Mouse (Mus musculus) MEL-GATA-1-ER (cell line): Measurements from ENCODE around the gene Dok3.

Experiments used
- DNase-seq: peaks from one replicate; pipeline ENCODE4 v3.0.0-alpha.2; 2012; ENCODE audit warnings: low read depth; ENCODE audit errors: extremely low read depth

The Dok3 gene

DNA sequence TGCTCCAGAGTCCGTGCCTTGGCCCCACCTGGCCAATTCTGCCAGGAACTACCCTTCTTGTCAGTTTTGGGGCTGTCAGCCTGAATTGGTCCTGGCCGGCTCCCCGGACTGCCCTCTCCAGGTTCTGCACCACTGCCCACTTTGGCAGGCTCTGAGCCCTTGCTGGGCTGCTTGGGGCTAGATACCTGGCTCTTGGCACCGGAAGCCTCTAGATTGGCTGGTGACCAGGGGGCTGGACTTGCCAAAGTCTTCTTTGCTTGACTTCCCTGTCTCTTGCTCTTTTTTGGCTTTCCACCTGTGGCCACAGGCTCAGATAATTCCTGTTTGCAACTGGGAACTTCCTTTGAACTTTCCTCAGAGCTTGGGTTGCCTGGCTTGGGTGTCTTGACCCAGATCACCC is 13.8 kb upstream of the Dok3 start:
- DNase-seq, result no peak

DNA sequence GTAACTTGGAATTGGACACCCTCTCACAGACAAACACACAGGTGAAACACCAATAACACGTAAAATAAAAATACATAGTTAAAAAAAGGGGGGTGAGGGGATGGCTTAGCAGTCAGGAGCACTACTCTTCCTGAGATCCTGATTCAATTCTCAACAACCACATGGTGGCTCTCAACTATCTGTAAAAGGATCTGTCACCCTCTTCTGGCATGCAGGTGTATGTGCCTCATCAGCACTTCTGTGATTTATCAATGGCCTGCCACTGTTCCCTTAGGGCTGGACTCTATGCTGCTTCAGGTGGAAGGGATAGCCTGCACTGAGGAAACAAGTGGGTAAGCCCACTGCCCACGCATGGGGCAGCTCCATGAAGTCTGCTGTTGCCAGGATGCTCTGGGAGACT is 11.8 kb upstream of the Dok3 start:
- DNase-seq, result no peak

DNA sequence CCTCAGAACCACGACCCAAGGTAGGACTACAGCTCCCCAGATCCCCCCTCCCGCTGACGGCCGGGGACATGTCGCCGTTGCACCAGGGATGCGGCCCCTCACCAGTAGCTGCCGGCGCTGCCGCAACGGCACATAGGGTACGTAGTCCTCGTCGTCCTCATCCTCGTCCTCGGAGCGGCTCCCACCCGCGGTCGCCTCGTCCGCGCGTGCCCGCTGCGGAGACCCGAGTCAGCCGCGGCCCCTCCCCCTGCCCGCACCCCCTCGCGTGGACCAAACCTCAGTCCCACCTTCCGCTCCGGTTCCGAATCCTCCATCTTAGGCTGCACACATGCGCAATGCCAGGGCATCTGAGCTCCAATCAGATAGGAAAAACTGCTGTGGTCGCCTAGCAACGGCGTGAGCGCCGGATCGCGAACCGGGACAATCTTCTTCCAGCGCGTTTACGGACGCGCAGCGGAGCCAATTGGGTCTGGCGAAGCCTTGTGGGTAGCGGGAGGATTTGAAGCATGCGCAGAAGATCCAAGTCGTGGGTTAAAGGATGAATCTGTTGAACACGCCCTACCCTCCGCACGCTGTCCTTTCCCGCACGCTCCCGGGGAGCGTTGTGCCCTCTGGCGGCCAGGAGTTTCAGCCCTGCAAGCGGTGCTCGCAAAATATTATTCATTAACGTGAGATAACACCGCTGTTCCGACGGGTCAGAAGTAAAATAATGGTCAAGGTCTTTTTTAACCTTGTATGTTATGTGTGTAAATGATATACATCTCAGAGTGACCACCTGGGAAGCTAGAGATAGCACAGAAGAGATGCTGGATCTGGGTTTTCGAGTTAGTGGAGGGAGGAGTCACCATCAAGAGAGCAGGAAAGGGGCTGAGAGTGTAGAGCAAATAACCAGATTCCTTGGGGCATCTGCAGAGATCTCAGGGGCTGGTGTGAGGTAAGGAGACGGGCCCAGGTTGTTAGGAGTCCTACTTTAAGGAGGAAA is 7.4 kb upstream of the Dok3 start, which contains the start of gene Ddx41:
Ddx41 (minus strand) TSS at position 465 of the 982 bp plus-strand sequence.
- DNase-seq, result peak; percentile 99

DNA sequence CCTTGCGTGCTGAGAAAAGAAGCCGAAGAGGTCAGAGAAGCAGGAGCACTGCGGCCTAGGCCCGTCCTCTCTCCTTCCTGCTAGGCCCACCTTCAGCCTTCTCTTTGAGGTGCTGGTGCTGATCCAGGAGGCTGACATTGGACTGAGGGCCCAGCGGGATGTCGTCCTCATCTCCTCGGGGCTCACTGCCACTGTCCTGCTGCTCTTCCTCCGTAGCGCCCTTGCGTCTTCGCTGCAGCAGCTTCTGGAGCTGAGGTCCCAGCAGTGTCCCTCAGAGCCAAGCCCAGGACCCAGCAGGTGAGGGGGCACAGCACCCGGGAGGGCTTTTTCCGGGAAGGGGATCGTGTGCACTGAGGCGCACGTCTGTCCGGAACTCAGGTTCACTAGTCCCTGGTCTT is 6.7 kb upstream of the Dok3 start:
- DNase-seq, result no peak

DNA sequence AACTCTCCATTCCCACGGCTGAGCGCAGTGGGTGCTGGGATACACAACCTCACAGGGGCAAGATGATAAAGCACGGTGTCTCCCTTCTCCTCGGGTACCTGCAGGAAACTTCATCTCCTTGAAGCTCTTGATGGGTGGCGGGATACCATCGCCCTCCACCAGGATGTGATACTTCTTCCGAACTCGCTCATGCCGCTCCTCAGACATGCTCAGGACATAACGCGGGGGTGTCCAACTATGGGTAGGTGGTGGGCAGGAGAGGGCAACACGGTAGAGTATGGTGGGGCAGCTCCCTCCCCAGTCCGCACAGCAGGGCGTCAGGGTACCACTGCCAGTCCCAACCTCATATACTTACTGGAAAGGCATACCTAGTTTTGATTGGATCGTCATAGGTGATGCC is 6.1 kb upstream of the Dok3 start:
- DNase-seq, result no peak

DNA sequence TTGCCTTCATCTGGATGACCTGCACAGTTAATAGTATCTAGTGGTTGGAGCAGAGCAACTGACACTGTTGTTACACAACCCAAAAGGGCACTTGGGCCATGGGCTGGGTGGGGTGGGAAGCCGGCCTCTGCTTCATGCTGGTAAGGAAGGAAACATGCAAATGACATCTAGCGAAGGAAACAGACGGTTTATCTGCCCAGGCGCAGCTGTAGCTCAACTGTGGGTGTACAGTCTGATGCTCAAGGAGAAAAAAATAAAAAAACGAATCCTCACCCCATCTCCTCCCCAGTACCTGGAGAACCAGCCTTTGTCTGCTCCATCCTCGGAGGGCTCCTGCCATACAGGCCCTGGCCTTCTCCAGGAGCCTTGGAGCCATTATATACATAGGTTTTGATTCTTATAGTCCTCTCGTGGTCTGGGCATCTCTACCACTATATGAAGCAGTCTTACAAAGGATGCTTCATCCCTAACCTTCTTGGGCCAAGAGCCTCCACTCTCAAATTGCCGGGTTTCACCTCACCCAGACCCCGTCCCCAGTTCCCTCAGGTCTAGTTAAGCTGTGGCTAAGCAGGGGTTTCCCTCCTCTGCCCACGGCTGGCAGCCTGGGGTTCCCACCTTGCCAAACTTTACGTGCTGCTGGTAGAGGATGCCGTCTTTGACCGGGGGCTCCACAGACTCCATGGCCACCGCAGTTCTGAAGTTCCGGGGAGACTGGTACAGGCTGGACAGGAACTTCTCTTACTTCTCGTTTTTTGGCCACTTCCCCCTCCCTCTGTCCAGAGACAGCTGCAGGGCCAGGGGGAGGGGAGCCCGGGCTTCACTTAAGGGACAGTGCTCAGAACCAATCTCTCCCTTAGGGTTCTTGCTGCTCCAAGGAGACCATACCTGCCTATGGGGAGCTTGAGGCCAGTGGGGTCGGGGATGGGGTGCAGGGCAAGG is 993 bp downstream of the Dok3 start:
- peak; percentile 81 for DNase-seq

DNA sequence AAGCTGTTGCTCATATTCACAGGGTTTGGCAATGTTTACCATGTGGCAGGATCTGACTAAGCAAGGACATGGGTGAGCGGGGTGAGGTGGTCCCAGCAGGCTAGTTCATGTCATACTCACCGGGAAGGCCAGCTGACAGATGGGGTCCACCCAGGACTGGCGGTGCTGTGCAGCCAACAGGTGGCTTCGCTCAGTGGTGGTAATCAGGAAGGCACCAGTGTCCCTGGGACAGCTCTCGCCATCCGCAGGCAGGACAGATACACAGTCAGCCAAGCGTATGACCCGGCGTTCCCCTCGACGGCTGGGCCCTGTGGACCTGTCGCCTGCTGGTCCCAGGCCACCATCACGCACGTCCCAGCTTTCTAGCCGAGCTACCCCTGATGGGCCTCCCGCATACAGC is 1.9 kb downstream of the Dok3 start:
- DNase-seq, result no peak

DNA sequence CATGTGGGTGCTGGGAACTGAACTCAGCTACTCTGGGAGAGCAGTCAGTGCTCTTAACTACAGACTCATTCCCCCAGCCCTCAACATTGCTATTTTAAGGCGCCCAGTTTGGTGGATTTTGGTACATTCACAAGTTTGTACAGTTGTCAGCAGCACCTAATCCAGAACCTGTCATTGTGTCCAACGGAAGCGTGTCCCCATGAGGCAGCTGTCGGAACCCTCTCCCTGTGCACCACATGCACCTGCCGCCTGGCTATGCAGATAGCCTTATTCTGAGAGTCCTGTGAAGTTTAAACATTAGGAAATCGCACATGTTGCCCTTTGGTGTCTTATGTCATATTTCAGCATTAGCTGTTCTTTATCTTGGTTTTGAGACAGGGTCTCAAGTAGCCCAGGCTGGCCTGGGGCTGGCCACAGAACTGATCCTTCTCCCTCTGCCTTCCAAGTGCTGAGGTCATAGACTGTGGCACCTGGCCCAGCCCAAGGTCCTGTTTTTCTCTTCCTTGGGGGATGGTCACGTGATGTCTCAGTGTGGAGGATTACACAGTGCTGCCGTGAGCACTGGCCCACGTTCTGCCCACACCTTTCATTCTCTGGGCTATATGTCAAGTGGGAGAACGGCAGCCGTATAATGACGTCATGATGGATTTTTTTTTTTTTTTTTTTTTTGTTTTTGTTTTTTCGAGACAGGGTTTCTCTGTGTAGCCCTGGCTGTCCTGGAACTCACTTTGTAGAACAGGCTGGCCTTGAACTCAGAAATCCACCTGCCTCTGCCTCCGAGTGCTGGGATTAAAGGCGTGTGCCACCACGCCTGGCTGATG is 3.2 kb downstream of the Dok3 start:
- DNase-seq, result no peak

DNA sequence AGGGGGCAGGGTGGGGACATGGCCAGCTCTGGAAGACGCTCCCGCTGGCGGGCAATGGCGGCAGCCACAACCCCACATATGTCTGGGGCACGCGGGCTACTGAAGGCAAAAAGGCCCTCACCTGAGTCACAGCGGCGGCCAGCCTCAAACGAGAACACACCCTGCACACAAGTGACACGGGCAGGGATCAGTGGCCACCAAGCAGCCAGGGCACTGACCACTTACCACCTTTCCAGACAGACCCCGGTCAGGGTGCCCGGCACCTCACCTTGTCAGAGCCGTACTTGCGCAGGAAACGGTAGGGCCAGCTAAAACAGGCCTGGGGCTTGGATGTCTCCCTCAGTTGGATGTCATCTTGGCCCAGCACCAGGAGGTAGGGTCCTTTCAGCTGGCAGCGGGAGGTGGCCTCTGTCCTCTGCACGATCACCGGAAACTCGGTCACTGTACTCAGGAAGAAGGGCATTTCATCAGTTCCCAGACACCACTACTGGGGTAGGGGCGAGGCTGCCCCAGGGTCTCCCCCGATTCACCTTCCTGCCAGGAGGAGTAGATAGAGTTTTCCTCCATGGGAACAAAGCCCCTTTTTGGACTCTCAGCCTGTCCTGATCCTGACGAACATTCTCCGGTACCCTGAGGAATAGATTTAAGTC is 5.0 kb downstream of the Dok3 start:
- DNase-seq, result no peak

DNA sequence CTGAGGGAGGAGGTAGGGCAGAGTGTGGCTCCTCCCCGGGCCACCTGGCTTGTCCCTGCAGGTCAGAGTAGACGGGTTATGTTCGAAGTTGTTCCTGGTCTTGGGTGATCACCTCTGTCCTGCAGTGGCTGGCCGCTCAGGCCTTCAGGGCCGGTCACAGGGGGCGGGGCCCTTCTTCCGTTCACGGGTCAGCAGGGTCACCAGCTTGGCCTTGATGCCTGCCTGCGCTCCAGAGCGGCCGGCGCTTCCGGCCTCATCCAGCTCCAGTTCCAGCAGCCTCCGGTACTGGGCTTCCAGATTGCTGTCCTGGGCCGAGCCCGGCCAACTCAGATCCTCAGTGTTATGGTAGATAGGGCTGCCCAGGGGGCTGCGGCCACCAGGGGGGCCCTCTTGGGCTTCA is 5.8 kb downstream of the Dok3 start:
- DNase-seq, result no peak

DNA sequence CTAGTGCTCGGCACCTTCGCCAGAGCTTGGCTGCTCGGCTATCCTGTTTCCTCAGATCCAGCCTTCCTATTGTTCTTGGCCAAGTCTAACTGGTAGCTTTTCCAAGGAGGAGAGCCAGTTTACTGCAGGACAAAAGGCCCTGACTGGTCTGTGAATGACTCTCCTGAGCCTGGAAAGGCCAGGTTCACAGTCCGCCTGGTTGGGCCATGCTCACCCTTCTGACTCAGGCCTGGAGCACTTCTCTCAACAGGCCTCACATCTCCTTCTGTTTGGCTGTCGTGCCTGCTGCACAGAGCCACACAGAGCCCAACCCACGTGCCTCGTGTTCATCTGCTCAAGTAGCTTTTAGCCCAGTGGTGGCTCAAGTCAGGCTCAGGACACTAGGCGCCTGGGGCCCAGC is 6.4 kb downstream of the Dok3 start:
- DNase-seq, result no peak

DNA sequence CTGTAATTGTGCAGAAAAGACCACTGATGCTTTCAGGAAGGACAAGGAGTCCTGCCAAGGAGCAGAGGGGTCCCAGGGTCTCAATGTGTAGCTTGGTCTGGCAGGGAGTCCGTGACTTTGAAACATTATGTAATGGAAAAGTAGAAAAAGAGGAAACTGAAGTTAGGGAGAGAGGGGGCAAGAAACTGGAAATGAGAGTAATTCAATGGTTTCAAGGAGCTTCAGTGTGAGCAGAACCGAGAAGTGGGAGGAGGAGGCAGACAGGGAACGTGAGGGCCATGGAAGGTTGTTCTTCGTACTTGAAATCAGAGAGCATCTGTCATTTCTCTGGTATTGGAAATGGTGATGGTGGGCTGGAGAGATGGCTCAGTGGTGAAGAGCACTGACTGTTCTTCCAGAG is 9.5 kb downstream of the Dok3 start:
- no peak for DNase-seq

DNA sequence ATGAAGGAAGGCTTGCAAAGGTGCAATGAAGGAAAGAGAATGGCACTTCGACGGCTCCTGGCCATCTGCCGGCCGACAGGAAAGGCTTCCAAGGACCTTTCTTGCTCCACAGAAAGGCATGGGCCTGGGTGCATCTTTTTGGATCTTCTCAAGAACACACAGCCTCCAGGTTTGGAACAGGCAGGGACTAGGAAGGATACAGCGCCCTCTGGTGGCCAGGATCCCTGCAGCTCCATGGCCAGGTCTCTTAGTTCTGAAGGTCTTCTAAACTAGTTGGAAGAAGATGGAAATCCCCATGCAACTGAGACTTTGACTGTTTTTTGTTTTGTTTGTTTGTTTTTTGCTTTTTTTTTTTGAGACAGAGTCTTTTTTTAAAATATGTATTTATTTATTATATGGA is 12.1 kb downstream of the Dok3 start:
- DNase-seq, result peak; percentile 72

DNA sequence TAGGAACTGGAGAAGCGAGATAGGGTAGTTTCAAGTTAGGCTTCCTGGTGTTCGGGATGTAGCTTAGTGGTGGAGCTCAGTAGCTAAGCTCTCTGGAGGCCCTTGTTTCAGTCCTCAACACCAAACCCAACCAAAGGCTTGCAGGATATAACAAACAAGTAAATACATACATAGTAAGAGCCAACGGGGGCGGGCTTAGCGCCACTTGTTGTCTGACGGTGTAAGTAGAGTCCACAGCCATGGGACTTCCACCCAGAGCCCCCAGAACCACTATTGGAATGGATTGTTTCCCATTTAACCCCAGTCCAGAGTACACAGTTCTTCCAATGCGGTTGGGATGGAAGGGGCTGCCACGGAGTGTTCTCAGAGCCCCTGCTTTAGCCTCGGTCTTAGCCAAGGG is 15.3 kb downstream of the Dok3 start:
- no peak for DNase-seq

DNA sequence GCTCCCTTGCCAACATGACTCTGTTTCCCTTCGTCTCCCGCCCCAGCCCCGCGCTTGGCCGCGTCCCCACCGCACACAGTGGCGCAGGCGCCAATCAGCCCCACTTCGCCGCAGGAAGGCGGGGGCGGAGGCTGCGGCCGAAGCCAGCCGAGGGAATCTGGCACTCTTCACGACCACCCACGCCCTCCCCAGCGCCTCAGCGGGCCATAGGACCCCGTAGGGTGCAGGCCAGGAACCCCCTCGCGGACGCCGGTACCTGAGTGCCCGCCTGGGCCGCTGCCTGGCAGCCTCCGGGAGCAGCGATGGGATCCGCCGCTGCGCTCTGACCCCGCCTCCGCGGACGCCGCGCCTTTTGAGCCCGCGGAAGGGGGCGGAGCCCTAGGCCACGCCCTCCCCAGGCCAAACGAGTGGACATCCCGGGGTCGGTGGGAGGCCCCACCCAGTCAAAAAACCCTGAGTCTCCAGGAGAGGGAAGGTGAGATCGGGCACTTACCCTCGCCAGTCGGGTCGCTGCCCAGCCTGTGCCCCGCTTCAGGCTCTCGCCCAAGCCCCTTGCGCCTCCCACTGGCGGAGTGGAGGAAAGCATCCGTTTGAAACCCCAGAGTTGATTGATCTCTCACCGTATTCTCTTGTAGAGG is 15.9 kb downstream of the Dok3 start, which contains the start of gene Pdlim7:
Pdlim7 (minus strand) TSS at position 566 of the 638 bp plus-strand sequence.
- DNase-seq, result no peak

DNA sequence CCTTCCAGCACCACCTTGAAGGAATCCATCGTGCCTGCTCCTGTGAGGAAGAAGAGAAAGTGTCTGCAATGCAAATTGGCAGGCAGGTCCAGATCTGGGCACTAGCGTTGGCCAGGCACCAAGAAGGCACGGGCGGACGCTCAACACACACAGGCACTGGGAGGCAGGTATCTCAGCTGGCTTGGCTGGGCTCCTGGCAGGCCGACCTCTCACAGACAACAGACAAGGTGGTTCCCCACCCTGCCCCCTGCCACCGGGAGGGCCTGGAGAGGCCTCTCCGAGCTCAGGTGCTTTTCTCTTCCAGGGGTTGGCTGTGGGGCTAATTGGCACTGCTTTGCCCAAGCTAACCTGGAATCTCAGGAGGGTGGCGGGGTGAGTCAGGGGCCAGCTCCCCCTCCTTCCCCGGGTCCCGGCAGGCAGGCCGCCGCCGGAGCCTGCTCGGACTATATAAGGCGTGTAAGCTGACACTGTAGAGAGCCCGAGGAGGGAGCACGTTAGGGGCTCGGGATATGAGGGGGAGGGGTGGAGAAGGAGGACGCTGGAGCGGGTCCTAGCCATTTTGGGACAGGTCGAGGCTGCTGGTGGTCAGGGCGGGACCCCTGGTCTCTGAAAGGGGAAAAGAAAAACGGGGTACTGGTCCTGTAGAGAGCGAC is 16.6 kb downstream of the Dok3 start:
- no peak for DNase-seq

DNA sequence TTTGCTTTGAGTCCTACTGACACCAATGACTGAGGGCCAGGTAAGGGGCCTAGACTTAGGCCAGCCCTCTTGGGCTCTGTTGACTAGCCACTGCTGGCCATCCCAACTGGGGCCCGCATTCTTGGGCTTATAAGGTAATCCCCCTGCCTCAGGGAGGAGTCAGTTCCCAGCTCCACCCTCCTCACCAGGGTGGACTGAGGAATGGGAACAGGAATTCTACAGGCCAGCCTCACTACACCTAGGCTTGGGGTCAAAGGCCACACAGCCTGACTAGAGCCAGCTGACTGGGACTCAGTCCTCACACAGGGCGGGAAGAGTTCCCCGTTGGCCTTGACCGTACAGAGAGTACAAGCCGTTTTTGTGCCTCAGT is 17.6 kb downstream of the Dok3 start:
- no peak for DNase-seq

DNA sequence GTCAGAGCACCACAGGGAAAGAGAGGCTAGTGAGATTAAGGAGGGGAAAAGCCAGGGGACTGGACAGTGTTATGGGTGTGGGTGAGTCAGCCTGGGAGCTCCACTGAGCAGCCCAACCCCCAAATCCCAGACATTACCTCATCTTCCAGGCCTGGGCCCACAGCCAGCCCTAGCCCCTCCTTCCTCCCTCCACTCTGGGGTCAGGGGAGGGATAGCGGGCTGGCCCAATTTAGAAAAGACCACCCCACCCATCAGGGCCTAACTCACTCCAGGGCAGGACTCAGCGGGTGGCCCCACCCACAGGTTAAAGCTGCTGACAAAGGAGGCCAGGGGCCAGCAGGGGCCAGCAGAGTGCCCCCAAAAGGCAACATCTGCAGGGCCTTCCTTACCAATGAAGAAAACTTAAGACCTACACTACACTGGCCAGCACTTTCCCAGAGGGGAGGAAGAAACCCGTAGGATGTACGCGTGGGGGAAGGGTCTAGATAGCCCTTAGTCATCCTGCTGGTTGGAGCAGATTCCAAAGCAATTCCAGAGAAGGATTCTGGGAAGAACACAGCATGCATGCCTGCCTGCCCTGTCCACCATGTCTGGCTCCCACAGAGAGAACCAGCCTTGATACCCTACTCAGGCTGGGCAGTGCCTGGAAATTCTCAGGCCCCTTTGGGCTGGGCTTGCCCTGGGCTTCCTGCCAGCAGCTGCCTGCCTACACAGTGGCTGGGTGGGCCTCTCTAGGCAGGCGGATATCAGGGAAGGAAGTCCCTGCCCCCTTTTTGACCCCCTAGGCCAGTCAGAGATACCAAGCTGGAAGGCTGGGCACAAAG is 18.2 kb downstream of the Dok3 start:
- DNase-seq, result no peak

DNA sequence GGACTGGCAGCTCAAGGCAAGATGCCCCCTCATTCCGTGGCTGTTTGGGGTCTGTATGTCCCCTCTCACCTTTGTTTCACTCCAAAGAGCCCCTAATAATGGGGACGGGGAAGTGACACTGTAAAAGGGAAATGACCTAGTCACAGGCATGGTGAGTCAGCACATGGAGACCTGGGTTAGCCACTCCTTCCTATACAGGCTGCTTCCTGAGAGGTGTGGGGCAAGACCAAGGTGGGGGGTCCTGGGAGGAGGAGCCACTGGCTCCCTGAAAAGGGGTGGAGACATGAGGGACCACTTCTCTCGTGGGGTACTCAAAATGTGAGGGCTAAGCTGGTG is 18.8 kb downstream of the Dok3 start:
- peak; percentile 67 for DNase-seq
